Mouse (Mus musculus): ENCODE measurements around the gene Crip1.

DNA sequence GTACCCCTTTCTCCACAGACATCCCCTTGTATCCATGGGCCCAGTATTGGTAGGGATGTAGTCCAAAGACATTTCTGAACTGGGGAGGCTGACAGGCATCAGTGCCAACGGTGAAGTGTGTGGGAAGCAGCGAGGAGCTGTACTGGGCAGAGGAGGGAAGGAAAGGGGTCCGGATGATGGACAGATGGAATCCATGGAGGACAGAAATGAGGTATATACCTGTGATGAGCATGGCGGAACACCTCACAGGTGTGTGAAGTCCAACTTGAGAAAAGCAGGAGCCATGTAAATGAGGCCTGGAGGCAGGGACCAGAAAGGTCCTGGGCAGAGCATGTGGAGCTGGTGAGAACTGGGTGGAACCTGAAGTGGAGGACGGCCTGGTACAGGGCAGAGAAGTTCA lies 525 bp upstream of the Crip1 start:
- TF ChIP-seq CTCF (IDR thresholded peaks at IDR 0.05) (no peak), POLR2A (IDR thresholded peaks at IDR 0.05; ENCODE audit: insufficient read depth, low read depth, low read length) (no peak)

Measured in heart, adult 2 months (tissue).